Comparison of ENCODE assay signal across 34 mouse cellular contexts in the genomic region with DNA sequence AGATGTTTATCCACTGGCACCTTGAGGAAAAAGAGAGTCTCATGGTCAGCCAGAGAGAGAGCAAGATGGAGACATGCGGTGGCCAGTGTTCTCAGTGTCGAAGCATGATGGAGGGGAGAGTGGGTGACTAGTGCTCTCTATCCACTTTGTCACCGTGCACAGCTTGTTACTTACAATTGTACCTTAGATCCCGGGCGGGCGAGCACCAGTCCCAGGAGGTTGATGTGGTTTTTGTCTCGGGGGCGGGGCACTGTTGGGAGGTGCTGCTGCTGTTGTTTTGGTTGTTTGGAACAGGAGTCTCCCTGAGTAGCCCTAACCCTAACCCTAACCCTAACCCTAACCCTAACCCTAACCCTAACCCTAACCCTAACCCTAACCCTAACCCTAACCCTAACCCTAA. TPM values are rescaled to one million over a fixed set of nuclear protein-coding genes. Genes with fewer than 3 reads are reported as not detected.
DNase-seq lines count a peak whose midpoint lies in the region; ATAC-seq and TF ChIP-seq lines count a peak whose summit lies in the region.
"Had no signal": no experiment of that assay in that cellular context is flagged by ENCODE, and none has a peak within 500 bp of the region (broad histone marks: within the 10 kb centered on the region; RNA-seq: fewer than 3 reads in every experiment).

No protein-coding gene starts in this region.

- H3K9ac ChIP-seq in liver, embryonic 15.5 days, result no peak overlapping the region
- H3K9ac ChIP-seq in liver, embryonic 11.5 days (ENCODE audit: low read depth, low read length), result no peak overlapping the region
- H3K9ac ChIP-seq: embryonic facial prominence, embryonic 15.5 days; forebrain, embryonic 12.5 days; forebrain, postnatal 0 days; heart, embryonic 15.5 days; kidney, embryonic 15.5 days; limb, embryonic 12.5 days; liver, embryonic 13.5 days; midbrain, embryonic 13.5 days; neural tube, embryonic 15.5 days had no signal

- H3K4me3 ChIP-seq in liver, embryonic 15.5 days (replicated peaks), result no peak overlapping the region
- H3K4me3 ChIP-seq in liver, embryonic 11.5 days (ENCODE audit: low read depth, low read length), result no peak overlapping the region
- H3K4me3 ChIP-seq in spleen, adult 2 months (ENCODE audit: extremely low read depth, insufficient read depth, insufficient read length), result no peak overlapping the region
- H3K4me3 ChIP-seq: embryonic facial prominence, embryonic 10.5 days; embryonic facial prominence, embryonic 15.5 days; forebrain, embryonic 12.5 days; heart, embryonic 10.5 days; heart, embryonic 15.5 days; kidney, embryonic 15.5 days; layer of hippocampus, adult 2 months; left cerebral cortex, adult 2 months; limb, embryonic 12.5 days; liver, embryonic 13.5 days; megakaryocyte, embryonic 14.5 days; midbrain, embryonic 13.5 days; neural tube, embryonic 15.5 days had no signal

- H3K4me2 ChIP-seq in liver, embryonic 15.5 days, result no peak overlapping the region
- no peak overlapping the region for H3K4me2 ChIP-seq in liver, embryonic 11.5 days
- H3K4me2 ChIP-seq: embryonic facial prominence, embryonic 15.5 days; forebrain, embryonic 12.5 days; heart, embryonic 15.5 days; kidney, embryonic 15.5 days; limb, embryonic 12.5 days; midbrain, embryonic 13.5 days; neural tube, embryonic 15.5 days had no signal

- TF ChIP-seq CTCF in spleen, adult 2 months (IDR thresholded peaks at IDR 0.05; ENCODE audit: extremely low read depth, insufficient read depth, insufficient read length, insufficient replicate concordance), result no peak

- H3K27me3 ChIP-seq in liver, embryonic 15.5 days, result no peaks in the 10 kb centered on the region
- no peaks in the 10 kb centered on the region for H3K27me3 ChIP-seq in liver, embryonic 11.5 days (replicated peaks; ENCODE audit: control insufficient read depth, insufficient read depth, low read length)
- no peaks in the 10 kb centered on the region for H3K27me3 ChIP-seq in spleen, adult 2 months (ENCODE audit: control insufficient read depth, insufficient read depth, low read length)
- H3K27me3 ChIP-seq: embryonic facial prominence, embryonic 15.5 days; forebrain, embryonic 12.5 days; heart, embryonic 15.5 days; kidney, embryonic 15.5 days; limb, embryonic 12.5 days; liver, embryonic 13.5 days; midbrain, embryonic 13.5 days; neural tube, embryonic 15.5 days had no signal

- WGBS in liver, embryonic 15.5 days (ENCODE audit: insufficient replicate concordance), result 73% methylated on average over 8 of the region's 8 CpGs
- 93% methylated on average over 8 of the region's 8 CpGs for WGBS in liver, embryonic 11.5 days
- WGBS in spleen, adult 2 months, result 52% methylated on average over 8 of the region's 8 CpGs

- H3K27ac ChIP-seq in liver, embryonic 15.5 days (replicated peaks), result no peak overlapping the region; the same call in 1 of the 2 replicates
- no peak overlapping the region for H3K27ac ChIP-seq in liver, embryonic 11.5 days (ENCODE audit: low read depth, low read length)
- H3K27ac ChIP-seq in spleen, adult 2 months (ENCODE audit: insufficient read depth, low read length), result peak overlapping the region; percentile 83
- H3K27ac ChIP-seq: embryonic facial prominence, embryonic 10.5 days; forebrain, embryonic 12.5 days; heart, embryonic 10.5 days; heart, embryonic 15.5 days; kidney, embryonic 15.5 days; layer of hippocampus, adult 2 months; left cerebral cortex, adult 2 months; limb, embryonic 12.5 days; liver, embryonic 13.5 days; midbrain, embryonic 13.5 days; neural tube, embryonic 15.5 days had no signal

- H3K4me1 ChIP-seq in liver, embryonic 15.5 days (replicated peaks), result peaks cover 19% of the 10 kb centered on the region
- H3K4me1 ChIP-seq in liver, embryonic 11.5 days (replicated peaks; ENCODE audit: control insufficient read depth, insufficient read depth, low read length), result peaks cover 9% of the 10 kb centered on the region
- peaks cover 25% of the 10 kb centered on the region; the same call in 1 of the 2 replicates for H3K4me1 ChIP-seq in spleen, adult 2 months (ENCODE audit: control insufficient read depth, insufficient read depth, insufficient read length)
- H3K4me1 ChIP-seq: heart, embryonic 15.5 days; neural tube, embryonic 15.5 days had no signal

- DNase-seq in liver, embryonic 11.5 days (ENCODE audit: low spot score), result no peak
- DNase-seq in spleen, adult 2 months (ENCODE audit: low read depth in 1 of 2, low spot score in 2 of 2), result peak in 1 of 2 experiments; percentile 75
- no peak for DNase-seq in spleen, adult 12 weeks (ENCODE audit: low spot score)
- peak; percentile 53 for DNase-seq in T-cell, adult 2 months (ENCODE audit: low spot score)
- DNase-seq in spleen, postnatal 14 days (ENCODE audit: low spot score in 2 of 2), result peak; percentile 42 to 51
- DNase-seq in adrenal gland, adult 18-20 months (ENCODE audit: low spot score in 2 of 2), result no peak
- no peak for DNase-seq in cerebellum, adult 8-10 months
- DNase-seq: adrenal gland, adult 2 months; adrenal gland, postnatal 36 days; cerebellum, adult 2 months; cerebellum, postnatal 25 days; forebrain, postnatal 0 days; gastrocnemius, postnatal 25 days; heart, adult 11 months; kidney, adult 18-20 months; kidney, postnatal 36 days; liver, embryonic 13.5 days; lung, postnatal 4 days; thymus, adult 18-20 months had no signal

- H3K36me3 ChIP-seq in liver, embryonic 15.5 days (replicated peaks), result peaks cover 12% of the 10 kb centered on the region
- 0 out of 2 replicates have a peak, but pooled peaks cover 3% of the 10 kb centered on the region for H3K36me3 ChIP-seq in liver, embryonic 11.5 days (ENCODE audit: control insufficient read depth, insufficient read depth, low read length)
- 0 out of 2 replicates have a peak, but pooled peaks cover 2% of the 10 kb centered on the region for H3K36me3 ChIP-seq in spleen, adult 2 months (ENCODE audit: control insufficient read depth, insufficient read depth, low read length)

- H3K9me3 ChIP-seq in liver, embryonic 15.5 days (replicated peaks), result 0 out of 2 replicates have a peak, but pooled peaks cover 4% of the 10 kb centered on the region
- H3K9me3 ChIP-seq in liver, embryonic 11.5 days (ENCODE audit: control insufficient read depth, low read length), result 0 out of 2 replicates have a peak, but pooled peaks cover 1% of the 10 kb centered on the region
- H3K9me3 ChIP-seq: embryonic facial prominence, embryonic 15.5 days; heart, embryonic 10.5 days; heart, embryonic 15.5 days; kidney, embryonic 15.5 days; limb, embryonic 12.5 days; midbrain, embryonic 13.5 days; neural tube, embryonic 15.5 days had no signal

- 0 out of 2 replicates have a peak, but pooled peaks have one; percentile 2 for ATAC-seq in liver, embryonic 15.5 days (ENCODE audit: insufficient read depth)
- no peak for ATAC-seq in liver, embryonic 11.5 days (replicated peaks; ENCODE audit: low FRiP score)
- ATAC-seq: CD4-positive, CD25-positive, alpha-beta regulatory T cell, adult 4 months; forebrain, postnatal 0 days; hindbrain, embryonic 16.5 days; midbrain, embryonic 13.5 days had no signal

- no peak for TF ChIP-seq POLR2A in spleen, adult 2 months (IDR thresholded peaks at IDR 0.05; ENCODE audit: low read depth, low read length)

RNA-seq across cellular contexts. Expression of a gene that starts 43.0 kb away (rescaled TPM):
- 16.0 and 16.1 TPM in 2 replicates for polyA plus RNA-seq in liver, embryonic 15.5 days (2015; fragmentation: Nextera tagmentation; extraction: Ambion mirVana)
- polyA plus RNA-seq in liver, embryonic 11.5 days (2014; fragmentation: Nextera tagmentation; extraction: Ambion mirVana), result 37.0 and 37.6 TPM in 2 replicates
- polyA plus RNA-seq in spleen, adult 2 months (2012; rRNA removed), result 9.3 and 10.6 TPM in 2 replicates
- total RNA-seq in adrenal gland, adult 18-20 months (2021), result 10 to 100 TPM; 25.1 to 30.3 TPM

Comparison
In these comparisons a context has a peak if more than half of its experiments do, and no peak if none do; other contexts are left out.
1. DNase-seq: peak in T-cell, adult 2 months (single experiment) and spleen, postnatal 14 days (2 of 2); none in liver, embryonic 11.5 days (single experiment), spleen, adult 12 weeks (single experiment), adrenal gland, adult 18-20 months (0 of 2) and cerebellum, adult 8-10 months (single experiment).